Mouse (Mus musculus): Measurements from ENCODE around the gene Kdm5b.

Gene Kdm5b

GRCm38 (mm10) chr1:134549632-134550132 is 10.3 kb upstream of the Kdm5b start, which contains the start of gene Mgat4e:
TSS of gene Mgat4e (minus strand) at chr1:134549682.
- DNase-seq (ENCODE audit: low read depth in 1 of 2, low spot score in 2 of 2) = no peak

- DNase-seq (ENCODE audit: low read depth in 1 of 2, low spot score in 2 of 2) = no peak
Measured at GRCm38 (mm10) chr1:134551869-134552268, 8.1 kb upstream of the Kdm5b start.

- no peak for DNase-seq (ENCODE audit: low read depth in 1 of 2, low spot score in 2 of 2)
Measured at GRCm38 (mm10) chr1:134552396-134552795, 7.6 kb upstream of the Kdm5b start.

GRCm38 (mm10) chr1:134555240-134555870 is 4.6 kb upstream of the Kdm5b start:
- DNase-seq (ENCODE audit: low read depth in 1 of 2, low spot score in 2 of 2) = no peak

GRCm38 (mm10) chr1:134555871-134556670 is 3.9 kb upstream of the Kdm5b start:
- no peak for DNase-seq (ENCODE audit: low read depth in 1 of 2, low spot score in 2 of 2)

GRCm38 (mm10) chr1:134556671-134557218 is 3.2 kb upstream of the Kdm5b start:
- DNase-seq (ENCODE audit: low read depth in 1 of 2, low spot score in 2 of 2) = peak; percentile 70 to 83

GRCm38 (mm10) chr1:134558511-134558910 is 1.5 kb upstream of the Kdm5b start:
- DNase-seq (ENCODE audit: low read depth in 1 of 2, low spot score in 2 of 2) = no peak

GRCm38 (mm10) chr1:134559226-134559625 is 745 bp upstream of the Kdm5b start:
- no peak for DNase-seq (ENCODE audit: low read depth in 1 of 2, low spot score in 2 of 2)

GRCm38 (mm10) chr1:134560396-134560795 is 425 bp downstream of the Kdm5b start:
- DNase-seq (ENCODE audit: low read depth in 1 of 2, low spot score in 2 of 2) = peak in 1 of 2 experiments; percentile 10

- DNase-seq (ENCODE audit: low read depth in 1 of 2, low spot score in 2 of 2) = no peak
Measured at GRCm38 (mm10) chr1:134560801-134561769, 1.1 kb downstream of the Kdm5b start.

GRCm38 (mm10) chr1:134561770-134562143 is 1.8 kb downstream of the Kdm5b start:
- no peak for DNase-seq (ENCODE audit: low read depth in 1 of 2, low spot score in 2 of 2)

GRCm38 (mm10) chr1:134562457-134562856 is 2.5 kb downstream of the Kdm5b start:
- no peak for DNase-seq (ENCODE audit: low read depth in 1 of 2, low spot score in 2 of 2)

- DNase-seq (ENCODE audit: low read depth in 1 of 2, low spot score in 2 of 2) = no peak
Measured at GRCm38 (mm10) chr1:134563726-134564125, 3.8 kb downstream of the Kdm5b start.

- DNase-seq (ENCODE audit: low read depth in 1 of 2, low spot score in 2 of 2) = no peak
Measured at GRCm38 (mm10) chr1:134567511-134567910, 7.5 kb downstream of the Kdm5b start.

GRCm38 (mm10) chr1:134570171-134570570 is 10.2 kb downstream of the Kdm5b start:
- no peak for DNase-seq (ENCODE audit: low read depth in 1 of 2, low spot score in 2 of 2)

GRCm38 (mm10) chr1:134570631-134571030 is 10.7 kb downstream of the Kdm5b start:
- DNase-seq (ENCODE audit: low read depth in 1 of 2, low spot score in 2 of 2) = no peak

GRCm38 (mm10) chr1:134573300-134573931 is 13.4 kb downstream of the Kdm5b start:
- no peak for DNase-seq (ENCODE audit: low read depth in 1 of 2, low spot score in 2 of 2)

- DNase-seq (ENCODE audit: low read depth in 1 of 2, low spot score in 2 of 2) = no peak
Measured at GRCm38 (mm10) chr1:134573932-134574315, 14.0 kb downstream of the Kdm5b start.

- no peak for DNase-seq (ENCODE audit: low read depth in 1 of 2, low spot score in 2 of 2)
Measured at GRCm38 (mm10) chr1:134577384-134578120, 17.6 kb downstream of the Kdm5b start.

GRCm38 (mm10) chr1:134580796-134581195 is 20.8 kb downstream of the Kdm5b start:
- DNase-seq (ENCODE audit: low read depth in 1 of 2, low spot score in 2 of 2) = no peak

Measured in monocyte, adult 2 months (primary cell).